Mouse (Mus musculus): ENCODE measurements at regions not wholly inside any gene's neighbourhood (a gene's known extent, or its start where the extent isn't known, plus 50 kb on each side); places are given as distances from the start of the nearest gene placed in this dataset.

DNA sequence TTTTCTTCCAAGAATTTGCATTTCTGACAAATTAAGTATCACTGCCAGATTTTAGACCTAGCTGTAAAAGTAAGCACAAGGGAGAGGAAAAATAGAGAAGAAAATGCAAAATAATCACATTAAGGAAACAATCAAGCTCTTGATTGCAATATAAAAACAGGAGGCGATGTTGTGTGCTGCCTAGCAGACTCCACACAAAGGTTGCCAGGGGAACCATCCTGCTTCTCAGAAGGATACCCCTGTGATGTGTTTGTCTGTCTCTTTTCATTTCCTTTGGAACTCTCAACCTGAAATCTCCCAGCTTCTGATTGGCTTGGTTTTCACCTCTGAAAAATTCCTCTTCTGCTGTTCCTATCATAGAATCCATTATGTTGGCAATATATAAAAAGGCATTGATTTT is 514.3 kb upstream of the Atp2b1 start:
- TF ChIP-seq MAFK (IDR thresholded peaks at IDR 0.05; ENCODE audit: insufficient read depth, low read depth, low read length) (no peak), ZC3H11A (IDR thresholded peaks at IDR 0.05; ENCODE audit: borderline replicate concordance, low read depth, low read length) (no peak)
